Mouse (Mus musculus) erythroblast, adult 5-6 weeks (primary cell): ENCODE results near the gene Fads2. TPM values are rescaled to one million over a fixed set of nuclear protein-coding genes. Genes with fewer than 3 reads are reported as not detected.
"Not testable (repeated sequence)": the region's sequence is repeated elsewhere in the genome, so short reads cannot be mapped to it uniquely, and the experiment has no call there.

ENCODE experiments used
- ATAC-seq: replicated peaks from 2 replicates; pipeline ENCODE4 v1.8.0; 2016; ENCODE audit warnings: moderate number of reproducible peaks, mild to moderate bottlenecking, moderate TSS enrichment, inconsistent platforms; ENCODE audit not compliant: poor library complexity, low FRiP score, severe bottlenecking
- total RNA-seq, 2 experiments: library from RNA; stranded (forward) in 1 of 2; stranded (reverse) in 1 of 2; fragments of 150-400 nt in 1 of 2; fragments of 200-764, 138-1000 nt in 1 of 2; gene quantifications; 2 replicates each; pipeline versions ENCODE4 v1.2.3 to v1.2.4; 2015 to 2017; ENCODE audit warnings: low replicate concordance in 2 of 2

Fads2 gene
- total RNA-seq (2015; ENCODE audit: low replicate concordance) (5.2 and 9.0 TPM in 2 replicates), total RNA-seq (2017; ENCODE audit: low replicate concordance) (4.6 and 5.8 TPM in 2 replicates)

- ATAC-seq: peak; percentile 65
Measured at GRCm38 (mm10) chr19:10101341-10102053, at the start of gene Fads2. Gene Fads2, minus strand, starts transcription at chr19:10101746.

GRCm38 (mm10) chr19:10149189-10149588 is 47.6 kb upstream of the Fads2 start:
- ATAC-seq: no peak

GRCm38 (mm10) chr19:10148555-10148954 is 47.0 kb upstream of the Fads2 start:
- ATAC-seq: no peak

DNA sequence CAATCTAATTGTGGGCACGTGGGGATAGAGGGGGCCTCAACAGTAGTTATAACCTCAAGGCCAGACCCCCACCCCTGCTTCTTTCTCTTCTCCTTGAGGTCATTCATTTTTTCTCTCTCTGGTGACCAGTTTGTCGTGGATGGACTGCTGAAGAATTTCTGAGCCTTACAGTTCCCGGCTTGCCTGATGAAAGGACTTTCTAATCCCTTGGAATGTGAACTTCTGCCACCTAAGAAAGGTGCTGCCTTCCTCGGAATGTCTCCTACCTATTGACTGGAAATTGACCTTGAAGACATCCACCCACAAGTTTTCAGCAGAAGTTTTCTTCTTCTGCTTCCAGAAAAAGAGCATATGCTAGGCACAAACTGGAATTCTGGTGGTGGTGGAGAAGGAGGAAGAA is 42.9 kb upstream of the Fads2 start:
- no peak for ATAC-seq

- no peak for ATAC-seq
Measured at GRCm38 (mm10) chr19:10143667-10144066, 42.1 kb upstream of the Fads2 start.

DNA sequence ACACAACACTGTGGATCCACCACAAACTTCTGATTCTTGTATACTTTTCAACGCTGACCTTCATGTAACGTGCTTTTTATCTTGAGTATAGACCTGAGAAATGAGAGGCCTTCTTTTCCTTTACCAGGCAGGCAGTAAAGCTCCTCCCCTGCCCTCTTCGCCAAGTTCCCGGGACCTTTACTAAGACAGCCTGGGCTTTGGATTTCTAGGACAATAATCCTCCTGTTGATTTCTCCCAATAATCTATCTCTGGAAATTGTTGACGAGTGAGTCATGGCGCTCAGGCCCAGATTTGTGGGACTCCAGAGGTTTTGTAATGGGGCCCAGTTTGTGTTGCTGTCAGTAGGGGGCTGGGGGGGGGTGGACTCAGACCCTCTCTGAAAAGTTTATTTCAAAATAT is 38.2 kb upstream of the Fads2 start:
- no peak for ATAC-seq

- 0 out of 2 replicates have a peak, but pooled peaks have one; percentile 39 for ATAC-seq
Measured at GRCm38 (mm10) chr19:10137423-10137822, 35.9 kb upstream of the Fads2 start.

GRCm38 (mm10) chr19:10134692-10135091 is 33.1 kb upstream of the Fads2 start:
- no peak for ATAC-seq

DNA sequence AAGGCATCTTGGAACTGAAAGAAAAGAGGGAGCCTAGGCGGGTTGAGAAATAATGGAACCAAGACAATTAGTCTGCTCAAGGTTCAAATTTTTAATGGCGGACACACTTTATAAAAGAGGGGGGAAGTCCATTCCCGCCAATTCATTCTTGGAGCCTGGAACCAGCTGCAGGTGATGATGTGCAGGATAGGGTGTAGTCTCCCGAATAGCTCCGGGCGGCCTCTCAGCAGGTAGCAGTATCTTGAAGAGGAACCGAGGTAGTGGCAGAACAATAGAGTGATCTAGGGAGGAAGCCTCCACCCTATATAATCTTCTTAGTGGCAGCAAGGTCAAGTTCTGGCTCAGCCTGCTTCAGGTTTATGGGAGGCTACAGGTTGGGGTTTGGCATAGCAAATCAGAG is 28.0 kb upstream of the Fads2 start:
- ATAC-seq: not testable (repeated sequence)

DNA sequence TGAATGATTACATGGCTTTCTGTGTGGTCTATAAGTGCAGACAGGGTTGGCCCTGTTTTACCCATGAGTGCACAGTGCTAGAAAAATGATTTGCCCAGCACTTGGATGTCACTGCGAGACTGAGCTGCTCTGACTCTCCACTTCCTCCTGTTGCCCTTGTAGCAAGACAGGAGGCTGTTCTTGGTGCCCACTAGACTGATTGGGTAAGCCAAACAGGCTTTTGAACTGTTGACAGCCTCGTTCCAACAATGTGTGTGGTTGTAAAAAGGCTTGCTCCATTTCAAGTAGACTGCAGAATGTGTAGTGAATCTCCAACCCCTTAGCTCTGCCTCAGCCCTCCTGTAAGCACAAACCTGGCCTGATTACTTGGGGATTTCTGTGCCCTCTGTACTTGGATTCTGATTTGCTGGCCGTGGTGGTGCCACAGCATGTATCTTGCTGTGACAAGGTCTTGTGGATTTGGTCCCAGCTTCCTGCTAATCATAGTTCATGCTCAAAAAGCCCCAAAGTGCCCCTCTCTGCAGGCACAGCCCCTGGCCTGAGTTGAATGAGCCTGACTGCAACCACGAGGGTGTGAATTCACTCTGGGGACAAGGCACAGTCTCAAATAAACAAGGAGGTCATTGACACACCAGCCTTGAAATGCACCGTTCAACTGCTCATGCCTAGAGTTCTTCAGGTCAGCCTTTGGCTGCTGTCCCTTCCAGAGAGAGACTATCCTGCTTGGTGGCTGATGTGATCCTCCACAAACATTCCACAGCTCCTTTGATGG is 25.1 kb upstream of the Fads2 start:
- no peak for ATAC-seq

DNA sequence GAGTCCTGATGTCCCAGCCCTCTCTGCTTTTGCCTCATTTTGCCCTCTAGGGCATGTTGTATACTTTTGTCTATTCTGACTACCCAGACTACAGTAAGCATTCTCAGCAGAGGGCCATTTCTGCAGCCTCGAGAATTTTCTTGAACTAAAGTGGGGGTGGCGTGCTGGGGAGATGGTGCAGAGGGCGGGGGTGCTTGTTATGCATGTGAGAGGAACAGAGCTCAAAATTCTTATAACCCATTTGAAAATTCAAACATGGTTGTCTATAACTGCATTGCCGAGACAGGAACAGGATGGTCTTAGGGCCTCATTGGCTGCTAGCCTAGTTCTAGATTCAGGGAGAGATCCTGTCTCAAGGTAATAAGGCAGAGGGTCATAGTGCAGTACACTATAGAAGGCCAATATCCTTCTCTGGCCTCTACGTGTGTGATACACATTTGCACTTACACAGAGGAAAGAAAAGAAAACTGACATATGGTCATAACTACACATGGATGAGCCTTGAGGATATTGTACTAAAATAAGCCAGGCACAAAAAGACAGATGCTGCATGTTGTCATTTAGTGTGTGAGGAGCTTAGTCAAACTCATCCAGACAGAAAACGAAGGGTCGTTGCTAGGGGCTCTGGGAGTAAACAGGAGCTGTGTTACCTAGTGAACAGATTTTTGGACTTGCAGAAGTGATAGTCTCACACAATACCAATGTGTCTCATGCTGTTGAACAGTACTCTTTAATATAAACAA is 22.5 kb upstream of the Fads2 start:
- ATAC-seq: no peak

- no peak for ATAC-seq
Measured at GRCm38 (mm10) chr19:10122021-10122631, 20.6 kb upstream of the Fads2 start.

DNA sequence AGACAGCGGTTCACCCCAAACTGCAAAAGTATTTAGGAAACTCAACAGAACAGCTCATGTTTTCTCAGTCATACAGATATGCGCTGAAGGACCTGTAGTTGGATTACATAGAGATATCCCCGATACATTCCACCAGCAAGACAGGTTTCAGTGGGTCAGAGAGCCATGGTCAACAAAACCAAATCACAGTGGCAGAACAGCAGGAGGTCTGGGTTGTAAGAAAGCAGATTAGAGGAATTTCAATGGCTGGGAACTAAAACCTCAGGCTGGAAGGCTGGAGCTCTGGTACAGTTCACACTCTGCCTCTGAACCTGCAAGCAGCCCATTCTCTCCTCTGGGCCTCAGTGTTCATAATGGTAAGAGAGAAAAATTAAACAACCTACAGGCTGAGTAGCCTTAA is 15.1 kb upstream of the Fads2 start:
- no peak for ATAC-seq

GRCm38 (mm10) chr19:10115373-10116158 is 14.0 kb upstream of the Fads2 start:
- no peak for ATAC-seq

DNA sequence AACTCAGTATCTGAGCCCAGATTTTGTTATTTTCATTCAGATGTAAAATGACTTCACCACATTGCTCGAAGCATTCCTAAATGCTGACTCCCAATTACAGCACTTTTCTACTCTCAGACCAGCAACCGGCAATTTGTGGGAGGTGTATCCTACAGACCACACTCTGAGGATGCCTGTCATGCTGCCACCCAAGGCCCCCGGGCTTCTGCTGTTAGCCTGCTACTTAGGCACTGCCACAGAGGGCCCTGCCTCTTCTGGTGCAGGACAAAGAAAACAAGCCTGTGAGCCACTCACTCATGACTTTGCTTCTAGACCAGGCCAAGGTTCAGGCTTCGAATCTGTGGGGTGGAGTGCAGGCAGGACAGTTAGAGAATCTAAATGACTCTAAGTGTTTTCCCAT is 11.4 kb upstream of the Fads2 start:
- no peak for ATAC-seq

DNA sequence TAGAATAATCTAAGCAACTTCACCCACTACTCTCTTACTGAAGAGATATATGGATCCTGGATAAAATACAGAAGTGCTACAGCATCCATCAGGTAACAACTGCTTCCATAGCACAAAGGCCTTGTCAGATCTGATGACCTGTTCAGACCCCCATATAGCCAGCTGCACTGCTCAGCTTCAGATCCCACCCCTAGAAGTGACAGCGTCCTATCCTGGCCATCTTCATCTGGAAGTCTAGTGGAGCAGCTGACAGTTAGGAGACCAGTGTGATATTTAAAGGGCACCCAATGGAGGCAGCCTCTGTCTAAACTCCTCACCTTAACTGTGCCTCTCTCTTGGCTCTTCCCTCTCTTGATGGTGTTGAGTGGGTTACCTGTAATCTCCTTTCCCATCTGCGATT is 7.1 kb upstream of the Fads2 start:
- no peak for ATAC-seq

DNA sequence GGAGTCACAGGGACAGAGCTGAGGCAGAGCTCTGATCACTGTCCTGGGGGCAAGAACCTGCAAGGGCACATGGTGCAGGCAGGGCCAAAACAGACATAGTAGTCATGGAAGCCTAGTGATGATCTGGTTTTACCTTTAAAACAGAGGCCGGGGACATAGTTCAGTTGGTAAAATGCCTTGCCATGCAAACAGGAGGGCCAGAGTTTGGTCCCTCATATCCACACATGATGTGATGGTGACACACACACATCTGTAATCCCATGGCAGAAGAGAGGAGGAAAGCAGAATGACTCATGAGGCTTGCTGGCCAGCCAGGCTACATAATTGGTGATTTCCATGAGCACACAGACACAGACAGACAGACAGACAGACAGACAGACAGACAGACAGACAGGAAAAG is 6.6 kb upstream of the Fads2 start:
- no peak for ATAC-seq

GRCm38 (mm10) chr19:10107051-10107611 is 5.6 kb upstream of the Fads2 start:
- no peak for ATAC-seq

GRCm38 (mm10) chr19:10106634-10107033 is 5.1 kb upstream of the Fads2 start:
- no peak for ATAC-seq
